Mouse (Mus musculus): ENCODE results near the gene Pip4k2a. TPM values are rescaled to one million over a fixed set of nuclear protein-coding genes. Genes with fewer than 3 reads are reported as not detected.

Gene Pip4k2a
- total and polyA plus RNA-seq, 3 experiments, result 6.6 to 52.9 (median 20.8) TPM

DNA sequence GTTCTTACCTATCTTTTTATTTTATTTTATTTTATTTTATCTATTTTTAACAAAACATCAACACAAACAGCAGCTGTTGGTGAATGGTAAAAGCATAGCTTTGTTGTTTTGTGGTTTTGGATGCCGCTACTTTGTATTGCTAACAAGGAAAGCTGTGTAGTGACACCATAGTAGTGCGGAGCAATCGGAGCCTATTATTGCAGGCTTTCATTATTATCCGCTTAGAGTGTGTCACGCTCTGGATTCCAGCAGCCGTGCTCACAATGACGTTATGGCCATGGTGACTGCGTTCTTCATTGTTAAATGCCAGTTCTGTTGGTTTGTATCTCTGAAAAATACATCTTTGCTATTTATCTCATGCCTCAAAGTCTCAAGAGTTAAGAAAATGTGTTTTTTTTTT lies 200.2 kb downstream of the Pip4k2a start:
- Histone ChIP-seq H3K27ac (ENCODE audit: insufficient read depth, low read depth) (no peak overlapping the region), H3K36me3 (replicated peaks in 1 of 2; ENCODE audit: control insufficient read depth in 1 of 2, insufficient read depth in 1 of 2, low read length in 1 of 2) (no peaks in the 10 kb centered on the region), H3K4me1 (ENCODE audit: control insufficient read depth in 1 of 2, insufficient read depth in 2 of 2) (no peaks in the 10 kb centered on the region), H3K4me2 (ENCODE audit: insufficient read depth, low read depth, poor library complexity, severe bottlenecking) (no peak overlapping the region), H3K79me2 (replicated peaks; ENCODE audit: control insufficient read depth, extremely low read depth, insufficient read depth, poor library complexity, severe bottlenecking) (no peaks in the 10 kb centered on the region), H3K9ac (ENCODE audit: insufficient read depth, low read depth) (no peak overlapping the region), H3K4me3 (replicated peaks in 1 of 3; ENCODE audit: low read depth in 2 of 3, low read length in 2 of 3, poor library complexity in 1 of 3) (no peak overlapping the region), H3K9me3 (replicated peaks; ENCODE audit: low read length) (no peaks in the 10 kb centered on the region), H3K27me3 (replicated peaks) (no peaks in the 10 kb centered on the region)
- no peak for DNase-seq (ENCODE audit: extremely low read depth)
- in situ Hi-C loops (cut with MboI; ENCODE audit: low pct_ligation_motif_present, low pct_unique_long_range_greater_than_20kb, low sequenced_read_pairs) (no loop called here), dilution Hi-C loops (cut with MboI; ENCODE audit: extremely low pct_ligation_motif_present, extremely low pct_unique_long_range_greater_than_20kb, low sequenced_read_pairs) (no loop called here)
- TF ChIP-seq ZNF384 (IDR thresholded peaks at IDR 0.05; ENCODE audit: low read depth, low read length) (no peak), CHD2 (IDR thresholded peaks at IDR 0.05; ENCODE audit: low read length) (no peak), PAX5 (IDR thresholded peaks at IDR 0.05; ENCODE audit: low read length) (no peak), EP300 (IDR thresholded peaks at IDR 0.05; ENCODE audit: low read length) (no peak), ELF1 (IDR thresholded peaks at IDR 0.05; ENCODE audit: low read depth, low read length) (no peak), UBTF (IDR thresholded peaks at IDR 0.05; ENCODE audit: low read depth, low read length) (no peak), GABPA (IDR thresholded peaks at IDR 0.05; ENCODE audit: insufficient replicate concordance, low read depth, low read length) (no peak), CHD1 (IDR thresholded peaks at IDR 0.05; ENCODE audit: low read depth, low read length) (no peak), JUN (IDR thresholded peaks at IDR 0.05; ENCODE audit: insufficient read depth, low read depth, low read length) (no peak), POLR2A (IDR thresholded peaks at IDR 0.05; ENCODE audit: low read depth, low read length) (no peak), ETS1 (conservative IDR thresholded peaks at IDR 0.05; ENCODE audit: low read depth, low read length) (no peak), HCFC1 (IDR thresholded peaks at IDR 0.05; ENCODE audit: low read depth, low read length) (no peak), MAZ (IDR thresholded peaks at IDR 0.05; ENCODE audit: low read depth, low read length) (no peak), MEF2A (IDR thresholded peaks at IDR 0.05; ENCODE audit: borderline replicate concordance, low read depth, low read length) (no peak), JUND (conservative IDR thresholded peaks at IDR 0.05; ENCODE audit: low read depth, low read length) (no peak), E2F4 (IDR thresholded peaks at IDR 0.05; ENCODE audit: insufficient replicate concordance, low read depth, low read length) (no peak), IRF4 (IDR thresholded peaks at IDR 0.05; ENCODE audit: low read depth, low read length) (no peak)

- in situ Hi-C loops (cut with MboI; ENCODE audit: low pct_ligation_motif_present, low pct_unique_long_range_greater_than_20kb, low sequenced_read_pairs) (no loop called here), dilution Hi-C loops (cut with MboI; ENCODE audit: extremely low pct_ligation_motif_present, extremely low pct_unique_long_range_greater_than_20kb, low sequenced_read_pairs) (no loop called here)
- no peak overlapping the region for H3K4me2 ChIP-seq (ENCODE audit: insufficient read depth, low read depth, poor library complexity, severe bottlenecking)
- no peaks in the 10 kb centered on the region for H3K36me3 ChIP-seq (replicated peaks in 1 of 2; ENCODE audit: control insufficient read depth in 1 of 2, insufficient read depth in 1 of 2, low read length in 1 of 2)
- no peaks in the 10 kb centered on the region for H3K9me3 ChIP-seq (replicated peaks; ENCODE audit: low read length)
- no peak for TF ChIP-seq UBTF (IDR thresholded peaks at IDR 0.05; ENCODE audit: low read depth, low read length)
- no peak for TF ChIP-seq PAX5 (IDR thresholded peaks at IDR 0.05; ENCODE audit: low read length)
- TF ChIP-seq POLR2A (IDR thresholded peaks at IDR 0.05; ENCODE audit: low read depth, low read length), result no peak
- no peak for TF ChIP-seq ELF1 (IDR thresholded peaks at IDR 0.05; ENCODE audit: low read depth, low read length)
- TF ChIP-seq NELFE (IDR thresholded peaks at IDR 0.05; ENCODE audit: low read depth, low read length), result no peak
- TF ChIP-seq MYC (IDR thresholded peaks at IDR 0.05; ENCODE audit: low read depth, low read length), result no peak
- TF ChIP-seq ZKSCAN1 (IDR thresholded peaks at IDR 0.05; ENCODE audit: borderline replicate concordance, low read depth, low read length), result no peak
- TF ChIP-seq USF2 (conservative IDR thresholded peaks at IDR 0.05; ENCODE audit: low read depth, low read length), result no peak
- TF ChIP-seq TCF12 (IDR thresholded peaks at IDR 0.05; ENCODE audit: low read depth, low read length), result no peak
- no peak for TF ChIP-seq RCOR1 (conservative IDR thresholded peaks at IDR 0.05; ENCODE audit: low read depth, low read length)
- TF ChIP-seq MXI1 (IDR thresholded peaks at IDR 0.05; ENCODE audit: low read depth, low read length), result no peak
- no peak for TF ChIP-seq NRF1 (IDR thresholded peaks at IDR 0.05; ENCODE audit: low read depth, low read length)
- no peak for TF ChIP-seq JUN (IDR thresholded peaks at IDR 0.05; ENCODE audit: insufficient read depth, low read depth, low read length)
- TF ChIP-seq MAFK (IDR thresholded peaks at IDR 0.05; ENCODE audit: insufficient replicate concordance, low read length), result no peak
- no peak for TF ChIP-seq GABPA (IDR thresholded peaks at IDR 0.05; ENCODE audit: insufficient replicate concordance, low read depth, low read length)
- no peak for TF ChIP-seq USF1 (IDR thresholded peaks at IDR 0.05; ENCODE audit: low read depth, low read length)
- no peak for TF ChIP-seq TBP (conservative IDR thresholded peaks at IDR 0.05; ENCODE audit: low read depth, low read length)
- no peak for TF ChIP-seq MAZ (IDR thresholded peaks at IDR 0.05; ENCODE audit: low read depth, low read length)
- H3K27me3 ChIP-seq (replicated peaks), result no peaks in the 10 kb centered on the region
- no peak for DNase-seq (ENCODE audit: extremely low read depth)
- H3K9ac ChIP-seq (ENCODE audit: insufficient read depth, low read depth), result no peak overlapping the region
- no peak overlapping the region for H3K27ac ChIP-seq (ENCODE audit: insufficient read depth, low read depth)
- H3K4me1 ChIP-seq (ENCODE audit: control insufficient read depth in 1 of 2, insufficient read depth in 2 of 2), result no peaks in the 10 kb centered on the region
- H3K79me2 ChIP-seq (replicated peaks; ENCODE audit: control insufficient read depth, extremely low read depth, insufficient read depth, poor library complexity, severe bottlenecking), result no peaks in the 10 kb centered on the region
- H3K4me3 ChIP-seq (replicated peaks in 1 of 3; ENCODE audit: low read depth in 2 of 3, low read length in 2 of 3, poor library complexity in 1 of 3), result no peak overlapping the region
Observed at GRCm38 (mm10) chr2:18794261-18794660, 203.7 kb downstream of the Pip4k2a start.

Data from CH12.LX (cell line).